Mouse (Mus musculus) kidney, postnatal 10 days (tissue): ENCODE data around the gene Hpse.

Experiments
- DNase-seq: peaks from one replicate; pipeline ENCODE4 v3.0.0; 2021; ENCODE audit warnings: mixed read lengths

Hpse gene

DNA sequence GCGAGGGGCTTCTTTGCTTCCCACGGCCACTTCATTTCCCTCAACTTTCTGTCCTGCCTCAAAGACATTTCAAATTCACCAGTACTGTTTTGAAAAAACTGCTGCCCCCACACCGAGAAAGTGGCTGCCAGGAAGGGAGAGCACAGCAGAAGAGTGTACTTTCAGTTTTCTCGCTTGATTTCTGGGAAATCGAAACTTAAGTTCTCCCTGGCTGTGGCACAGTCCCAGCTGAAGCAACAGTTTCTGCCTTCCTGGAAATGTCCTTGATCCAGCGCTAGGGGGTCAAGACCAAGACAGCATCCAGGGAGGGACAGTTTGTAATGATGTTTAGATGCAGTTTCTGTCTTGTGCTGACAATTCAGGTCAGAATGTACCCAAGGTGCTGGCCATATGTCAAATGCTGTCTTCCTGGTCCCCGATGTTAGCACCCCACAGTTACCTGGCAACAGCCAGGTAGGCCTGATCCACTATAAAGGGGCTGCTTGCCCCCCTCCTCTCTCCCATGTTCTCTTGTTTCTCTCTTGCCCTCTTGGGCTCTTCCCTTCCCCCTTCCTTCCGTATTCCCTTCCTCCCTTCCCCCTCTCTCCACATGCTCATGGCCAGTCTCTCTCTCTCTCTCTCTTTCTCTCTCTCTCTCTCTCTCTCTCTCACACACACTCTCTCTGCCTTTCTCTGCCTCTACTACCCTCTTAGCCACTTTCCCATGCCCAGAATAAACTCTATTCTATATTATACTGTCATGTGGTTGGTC lies 82.5 kb downstream of the Hpse start:
- DNase-seq: peak; percentile 39

DNA sequence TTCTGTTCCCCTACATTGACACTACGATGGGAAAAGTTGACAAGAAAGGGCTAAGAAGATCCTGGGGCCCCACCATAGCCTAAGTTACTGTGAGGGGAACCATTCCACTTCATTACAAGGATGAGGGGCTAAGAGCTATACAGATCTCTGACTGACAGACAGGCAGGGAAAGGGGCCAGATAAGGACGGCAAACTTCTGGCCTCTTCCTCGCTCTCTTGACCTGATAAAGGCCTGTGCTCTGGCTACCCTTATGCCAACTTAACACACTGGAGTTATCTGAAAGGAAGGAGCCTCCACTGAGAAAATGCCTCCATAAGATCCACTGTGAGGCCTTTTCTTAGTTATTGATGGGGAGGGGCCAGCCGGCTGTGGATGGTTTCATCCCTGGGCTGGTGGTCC lies 83.6 kb downstream of the Hpse start:
- no peak for DNase-seq

DNA sequence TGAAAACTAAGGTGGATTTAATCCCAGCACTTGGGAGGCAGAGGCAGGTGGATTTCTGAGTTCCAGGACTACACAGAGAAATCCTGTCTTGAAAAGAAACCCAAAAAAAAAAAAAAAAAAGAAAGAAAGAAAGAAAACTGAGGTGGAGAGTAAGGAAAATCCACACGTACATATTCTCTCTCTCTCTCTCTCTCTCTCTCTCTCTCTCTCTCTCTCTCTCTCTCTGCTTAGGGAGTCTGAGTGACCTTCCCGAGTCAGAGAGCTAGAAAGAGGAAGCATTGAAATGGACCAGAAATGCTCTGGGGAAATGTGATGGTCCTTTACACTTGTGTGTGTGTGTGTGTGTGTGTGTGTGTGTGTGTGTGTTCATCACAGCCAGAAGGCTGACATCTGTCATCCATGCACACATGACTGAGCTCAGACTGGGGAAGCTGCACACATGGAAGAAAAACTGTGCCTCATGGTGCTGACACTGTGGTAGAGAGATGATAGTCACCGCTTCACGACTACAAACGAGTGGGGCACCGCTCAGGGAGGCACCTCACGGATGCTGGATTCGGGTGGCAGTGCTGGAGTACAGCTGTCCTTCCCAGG lies 84.5 kb downstream of the Hpse start:
- no peak for DNase-seq

DNA sequence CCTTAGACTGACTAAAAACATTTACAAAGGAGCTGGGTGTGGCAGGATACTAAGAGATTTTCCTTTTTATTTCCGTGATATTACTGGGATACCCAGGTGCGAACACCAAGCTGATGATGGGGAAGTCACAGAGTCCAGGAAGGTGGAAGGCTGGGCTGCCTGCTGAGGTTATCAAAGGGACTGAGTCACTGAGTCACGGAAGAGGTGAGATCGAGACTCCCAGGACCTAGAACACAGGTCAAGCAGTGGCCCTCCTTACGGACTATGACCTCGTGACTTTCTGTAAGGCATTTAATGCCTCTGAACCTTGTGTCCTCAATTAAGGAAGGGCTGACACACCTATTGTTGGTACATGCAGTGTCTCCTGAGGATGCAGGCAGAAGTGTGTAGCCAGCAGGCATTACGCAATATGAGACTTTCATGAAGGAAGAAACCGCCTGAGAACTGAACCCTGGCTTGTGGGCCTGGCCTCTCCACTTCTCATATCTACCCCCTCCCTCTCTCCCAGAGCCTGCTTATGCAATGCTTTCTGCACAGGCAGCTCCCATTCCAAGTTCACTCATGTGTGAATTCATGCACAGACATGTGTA lies 86.9 kb downstream of the Hpse start:
- DNase-seq: peak; percentile 41
